Mouse (Mus musculus) limb, embryonic 14.5 days (tissue): ENCODE results near the gene Tlx3. TPM values are rescaled to one million over a fixed set of nuclear protein-coding genes. Genes with fewer than 3 reads are reported as not detected.

Source experiments
- ATAC-seq: fragments of 200-750 bp; cut with Nextera tagmentation; 2 replicates; pipeline ENCODE4 v1.8.0; 2017; ENCODE audit warnings: low read depth, moderate number of reproducible peaks, moderate TSS enrichment; ENCODE audit not compliant: low FRiP score
- DNase-seq: peaks from one replicate; pipeline ENCODE4 v3.0.0-alpha.2; 2015; ENCODE audit warnings: low spot score
- H3K27ac ChIP-seq: fragments of 300-500 bp; sonication (generic); replicated peaks from 2 replicates; pipeline ENCODE4 v1.5.1; 2014; ENCODE audit warnings: low read depth, mild to moderate bottlenecking, low read length, moderate library complexity, mixed read lengths
- H3K27me3 ChIP-seq: fragments of 300-500 bp; sonication (generic); 2 replicates; pipeline ENCODE4 v1.6.1; 2014; ENCODE audit warnings: low read length, mixed read lengths; ENCODE audit not compliant: control insufficient read depth, insufficient read depth
- H3K36me3 ChIP-seq: fragments of 300-500 bp; sonication (generic); 2 replicates; pipeline ENCODE4 v1.6.1; 2014; ENCODE audit warnings: mild to moderate bottlenecking, low read length, moderate library complexity, mixed read lengths; ENCODE audit not compliant: control insufficient read depth, insufficient read depth
- H3K4me1 ChIP-seq: fragments of 300-500 bp; sonication (generic); 2 replicates; pipeline ENCODE4 v1.6.1; 2014; ENCODE audit warnings: antibody characterized with exemption, low read length, mixed read lengths; ENCODE audit not compliant: control insufficient read depth, insufficient read depth
- H3K4me2 ChIP-seq: fragments of 300-500 bp; sonication (generic); replicated peaks from 2 replicates; pipeline ENCODE4 v1.6.1; 2014; ENCODE audit warnings: low read depth, mild to moderate bottlenecking, low read length, moderate library complexity; ENCODE audit not compliant: severe bottlenecking
- H3K4me3 ChIP-seq: fragments of 300-500 bp; sonication (generic); replicated peaks from 2 replicates; pipeline ENCODE4 v1.5.1; 2014; ENCODE audit warnings: low read length
- H3K9ac ChIP-seq: fragments of 300-500 bp; sonication (generic); 2 replicates; pipeline ENCODE4 v1.6.1; 2014; ENCODE audit warnings: mild to moderate bottlenecking, low read depth, low read length, moderate library complexity; ENCODE audit not compliant: severe bottlenecking
- H3K9me3 ChIP-seq: fragments of 300-500 bp; sonication (generic); 2 replicates; pipeline ENCODE4 v1.6.1; 2016; ENCODE audit warnings: low read length; ENCODE audit not compliant: control insufficient read depth
- POLR2A ChIP-seq: fragments of 200-500 bp; IDR thresholded peaks from 2 replicates; pipeline ENCODE4 v1.8.0; 2012; ENCODE audit warnings: inconsistent platforms, mild to moderate bottlenecking, moderate library complexity, borderline replicate concordance; ENCODE audit not compliant: insufficient read depth, insufficient read length; ENCODE audit errors: extremely low read depth
- WGBS: fragments of 180-500 bp; shearing (Covaris S2); extraction: QIAGEN DNeasy Blood & Tissue Kit; methylation state at CpG from one replicate; pipeline ENCODE4 v1.1.7; 2014; 5-methylcytosine and 5-hydroxymethylcytosine counted together
- polyA plus RNA-seq, 2 experiments: library from polyadenylated mRNA; depleted of rRNA in 1 of 2; stranded (reverse) in 1 of 2; unstranded in 1 of 2; fragments of >200 nt; fragmentation: Nextera tagmentation in 1 of 2; extraction: Ambion mirVana in 1 of 2; gene quantifications; 2 replicates each; pipeline versions ENCODE4 v1.2.1 to v1.2.3; 2012 to 2014

Gene Tlx3
- polyA plus RNA-seq (2012; rRNA removed) (0.08 and 0.09 TPM in 2 replicates), polyA plus RNA-seq (2014; fragmentation: Nextera tagmentation; extraction: Ambion mirVana) (not detected in 2 replicates)

- peaks cover 19% of the 10 kb centered on the region for H3K4me1 ChIP-seq
- no peak for TF ChIP-seq POLR2A
- WGBS: under 1% methylated on average over 74 of the region's 81 CpGs
- DNase-seq: peak; percentile 53
- peak; percentile 16; the same call in 1 of the 2 replicates for ATAC-seq
- H3K9ac ChIP-seq: no peak within 1 kb of the TSS
- no peaks in the 10 kb centered on the region for H3K9me3 ChIP-seq
- H3K27me3 ChIP-seq: peaks cover 84% of the 10 kb centered on the region
- H3K4me3 ChIP-seq: peak within 1 kb of the TSS; percentile 33
- no peak within 1 kb of the TSS for H3K27ac ChIP-seq
- peak within 1 kb of the TSS; percentile 49 for H3K4me2 ChIP-seq
- no peaks in the 10 kb centered on the region for H3K36me3 ChIP-seq
Observed at GRCm38 (mm10) chr11:33203383-33204328, at the start of gene Tlx3. Gene Tlx3 (minus strand): TSS chr11:33203589.

GRCm38 (mm10) chr11:33240295-33240694 is 36.9 kb upstream of the Tlx3 start:
- H3K27ac ChIP-seq: no peak overlapping the region
- H3K4me3 ChIP-seq: no peak overlapping the region
- DNase-seq (no peak), ATAC-seq (no peak)
- TF ChIP-seq POLR2A: no peak
- no peaks in the 10 kb centered on the region for H3K4me1 ChIP-seq
- 29% methylated on average over 3 of the region's 3 CpGs for WGBS
- no peak overlapping the region for H3K4me2 ChIP-seq
- no peaks in the 10 kb centered on the region for H3K9me3 ChIP-seq
- no peaks in the 10 kb centered on the region for H3K36me3 ChIP-seq
- no peak overlapping the region for H3K9ac ChIP-seq
- no peaks in the 10 kb centered on the region for H3K27me3 ChIP-seq

- no peak for TF ChIP-seq POLR2A
- 47% methylated on average over 3 of the region's 3 CpGs for WGBS
- no peaks in the 10 kb centered on the region for H3K36me3 ChIP-seq
- H3K4me2 ChIP-seq: no peak overlapping the region
- no peak for ATAC-seq
- DNase-seq: no peak
- H3K9me3 ChIP-seq: no peaks in the 10 kb centered on the region
- H3K4me1 ChIP-seq: no peaks in the 10 kb centered on the region
- no peak overlapping the region for H3K27ac ChIP-seq
- no peak overlapping the region for H3K9ac ChIP-seq
- H3K27me3 ChIP-seq: no peaks in the 10 kb centered on the region
- no peak overlapping the region for H3K4me3 ChIP-seq
Observed at GRCm38 (mm10) chr11:33234134-33234533, 30.7 kb upstream of the Tlx3 start.

GRCm38 (mm10) chr11:33232056-33232455 is 28.7 kb upstream of the Tlx3 start:
- Histone ChIP-seq H3K4me3 (no peak overlapping the region), H3K9ac (no peak overlapping the region), H3K9me3 (no peaks in the 10 kb centered on the region), H3K27me3 (no peaks in the 10 kb centered on the region), H3K36me3 (no peaks in the 10 kb centered on the region), H3K4me1 (no peaks in the 10 kb centered on the region), H3K27ac (no peak overlapping the region), H3K4me2 (no peak overlapping the region)
- ATAC-seq: no peak
- whole genome bisulfite sequencing: 77% methylated on average over 5 of the region's 5 CpGs
- DNase-seq: no peak
- no peak for TF ChIP-seq POLR2A

GRCm38 (mm10) chr11:33228186-33228585 is 24.8 kb upstream of the Tlx3 start:
- 88% methylated on average over 2 of the region's 2 CpGs for WGBS
- no peaks in the 10 kb centered on the region for H3K27me3 ChIP-seq

More at GRCm38 (mm10) chr11:33228186-33228585, 24.8 kb upstream of the Tlx3 start:
- Histone ChIP-seq H3K27ac (no peak overlapping the region), H3K4me1 (no peaks in the 10 kb centered on the region), H3K9me3 (no peaks in the 10 kb centered on the region), H3K4me3 (no peak overlapping the region), H3K4me2 (no peak overlapping the region), H3K9ac (no peak overlapping the region), H3K36me3 (no peaks in the 10 kb centered on the region)
- ATAC-seq (no peak), DNase-seq (no peak)
- TF ChIP-seq POLR2A: no peak
